Mouse (Mus musculus) gastrocnemius, postnatal 4 days (tissue): ENCODE measurements around the gene Rspo3. TPM values are rescaled to one million over a fixed set of nuclear protein-coding genes. Genes with fewer than 3 reads are reported as not detected.

Source experiments
- DNase-seq, 2 experiments: peaks; one replicate each; pipeline ENCODE4 v3.0.0; 2021 to 2022; ENCODE audit warnings: low spot score in 2 of 2, mixed read lengths in 2 of 2
- long read RNA-seq, 2 experiments: library from polyadenylated mRNA; stranded (forward); transcript quantifications; one replicate each; pipeline ENCODE4 v2.0.0; 2021
- total RNA-seq, 2 experiments: library from RNA; stranded (reverse); gene quantifications; 2 replicates each; pipeline ENCODE4 v1.2.3; 2021

Gene Rspo3
- 1 to 10 TPM; 6.1 to 7.0 TPM for total RNA-seq
- long read RNA-seq, experiment 1, transcript Rspo3-201 (5 exons, 3,085 nt) = major isoform, 8 of 10 reads
- long read RNA-seq, experiment 1, partial matches to known transcripts = 0 of 10 reads
- long read RNA-seq, experiment 1, other reads (novel, unspliced or antisense) = 2 of 10 reads
- long read RNA-seq, experiment 2, transcript Rspo3-201 (5 exons, 3,085 nt) = major isoform, 12 of 16 reads
- long read RNA-seq, experiment 2, partial matches to known transcripts = 0 of 16 reads
- long read RNA-seq, experiment 2, other reads (novel, unspliced or antisense) = 4 of 16 reads

DNA sequence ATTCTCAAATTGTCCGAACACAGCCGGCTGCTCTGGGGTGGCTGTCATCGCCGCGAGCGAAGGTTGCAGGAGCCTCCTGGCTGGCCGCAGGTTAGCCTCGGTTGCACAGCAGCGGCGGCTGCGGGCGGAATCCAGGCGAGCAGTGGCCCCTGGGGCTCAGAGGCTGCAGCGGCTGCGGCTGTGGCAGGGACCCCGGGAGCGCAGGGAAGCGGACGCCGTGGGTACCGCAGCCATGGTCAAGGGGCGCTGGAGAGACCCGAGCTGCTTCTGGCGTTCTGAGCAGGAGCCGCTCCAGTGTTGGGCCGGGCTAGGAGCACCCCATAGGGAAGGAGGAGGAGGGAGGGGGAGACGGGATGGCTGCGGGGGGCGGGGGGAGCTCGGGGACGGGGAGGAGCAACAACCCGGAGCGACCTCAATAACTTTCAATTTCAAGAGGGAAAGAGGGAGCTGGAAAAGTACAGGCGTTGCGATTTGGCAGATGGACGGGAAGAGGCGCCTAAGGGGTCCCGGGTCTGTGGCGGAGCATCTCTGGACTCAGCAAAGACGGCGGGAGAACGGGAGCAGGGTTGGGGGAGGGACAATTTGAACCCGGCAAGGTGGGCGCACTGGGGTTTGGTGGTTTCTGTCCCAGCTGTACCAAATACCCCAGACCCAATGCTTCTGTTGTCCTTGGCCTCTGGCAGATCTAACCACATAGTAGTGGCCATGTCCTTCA, at the start of gene Rspo3:
Rspo3 (minus strand) TSS at position 322 of the 715 bp plus-strand sequence.
- DNase-seq = peak; percentile 28 to 31

DNA sequence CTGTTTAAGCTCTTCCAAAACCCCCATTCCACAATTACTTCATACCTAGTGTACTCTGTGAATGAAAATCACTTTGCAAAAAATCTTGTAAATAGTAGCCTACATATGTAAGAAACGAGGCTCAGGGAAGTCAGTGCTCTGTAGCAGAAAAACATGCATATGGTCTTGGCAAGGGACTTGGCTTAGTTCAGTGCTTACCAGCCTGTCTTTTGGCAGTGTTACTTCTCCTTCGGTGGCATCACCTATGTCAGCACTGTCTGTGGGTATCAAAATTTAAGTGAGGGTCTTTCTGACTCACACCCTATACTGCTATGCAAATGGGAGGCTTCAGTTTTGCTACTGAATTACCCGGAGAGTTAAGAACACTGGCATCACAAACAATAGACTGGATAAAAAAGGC, 46.3 kb upstream of the Rspo3 start:
- no peak for DNase-seq

DNA sequence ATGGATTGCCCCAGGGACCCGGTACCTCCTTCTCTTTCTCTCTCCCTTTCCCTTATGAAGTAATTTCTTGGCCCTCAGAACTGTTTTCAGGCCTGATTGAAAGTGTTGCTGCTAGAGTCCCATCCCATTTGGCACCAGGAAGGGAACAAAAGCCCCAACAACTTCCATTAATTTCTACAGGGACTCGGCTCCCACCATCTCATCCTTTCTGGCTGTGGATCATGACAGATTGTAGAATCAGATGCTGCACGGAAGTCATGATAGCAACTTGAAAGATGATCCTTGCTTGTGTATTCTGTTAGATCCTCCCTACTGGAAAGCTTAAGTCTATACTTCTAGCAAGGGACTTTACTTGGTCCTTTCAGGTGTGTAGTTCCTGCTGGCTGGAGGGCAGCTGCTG, 45.8 kb upstream of the Rspo3 start:
- DNase-seq = no peak

DNA sequence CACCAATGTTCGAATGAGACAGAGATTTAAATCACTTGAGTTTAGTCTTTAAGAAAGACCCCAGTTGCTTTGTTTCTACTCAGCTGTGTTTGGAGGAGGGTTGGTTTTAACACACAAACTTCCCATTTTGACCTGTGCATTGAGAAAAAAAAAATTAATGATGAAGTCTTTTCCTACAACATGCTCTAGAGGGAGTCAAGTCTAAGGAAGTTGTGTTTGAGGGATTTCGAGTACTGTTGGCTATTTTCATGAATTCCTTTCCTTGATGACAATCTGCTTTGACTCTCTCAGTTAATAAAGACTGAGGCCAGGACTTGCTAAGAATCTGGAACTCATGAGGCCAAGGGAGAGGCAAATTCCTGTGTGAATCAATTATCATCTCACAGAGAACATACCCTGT, 20.3 kb upstream of the Rspo3 start:
- DNase-seq = no peak

DNA sequence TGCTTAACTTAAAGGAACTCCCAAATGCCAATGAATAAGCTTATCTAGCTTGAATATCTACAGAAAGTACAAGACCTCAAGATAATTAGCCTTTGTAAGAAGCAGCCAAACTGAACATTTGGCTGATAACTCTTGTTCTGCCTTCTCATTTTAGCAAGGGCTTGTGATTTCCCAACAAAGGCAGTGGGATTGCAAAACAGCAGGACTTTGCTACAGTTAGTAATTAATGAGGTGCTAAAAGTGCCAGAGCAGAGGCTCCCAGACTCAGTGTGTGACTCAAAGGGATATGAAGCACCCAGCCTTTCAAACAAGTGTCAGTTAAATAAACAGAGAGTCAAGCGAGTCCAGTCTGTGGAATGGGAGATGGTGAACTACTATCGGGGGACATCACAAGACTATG, 18.7 kb upstream of the Rspo3 start:
- no peak for DNase-seq

DNA sequence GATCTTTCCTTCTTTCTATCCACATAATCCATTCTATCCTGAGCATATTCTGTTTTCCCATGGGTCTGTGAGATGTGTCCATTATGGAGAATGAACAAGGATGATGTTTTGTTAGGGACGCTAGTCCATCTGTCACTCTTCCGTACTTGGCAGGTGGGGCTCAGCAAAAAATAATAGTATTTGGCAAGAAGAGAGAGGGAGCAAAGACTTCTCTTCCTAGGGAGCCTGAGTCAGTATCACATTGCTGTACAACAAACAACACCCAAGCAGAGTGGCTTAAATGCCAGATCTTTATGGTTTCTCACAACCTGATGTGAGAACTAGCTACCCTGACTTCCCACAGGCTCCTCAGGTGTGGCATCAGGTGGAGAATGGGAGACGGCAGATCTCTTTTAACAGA, 7.3 kb upstream of the Rspo3 start:
- no peak for DNase-seq

DNA sequence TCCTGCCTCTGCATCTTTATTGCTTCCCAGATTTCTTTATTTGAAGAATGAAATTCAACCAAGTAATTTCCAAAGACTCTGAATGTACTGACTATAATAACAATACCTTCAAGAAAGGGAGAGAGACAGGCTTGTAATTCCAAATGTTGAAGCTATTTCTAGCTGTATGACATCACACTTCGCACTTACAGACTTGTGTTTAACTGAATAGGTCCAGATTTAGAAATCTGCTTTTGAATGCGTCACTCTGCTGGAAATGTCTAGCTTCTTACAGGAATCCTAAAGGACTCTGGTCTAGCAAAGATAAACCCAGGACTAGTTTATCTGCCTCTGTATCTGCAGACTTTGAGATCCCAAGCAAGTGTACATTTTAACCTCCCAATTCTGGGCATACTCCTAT, 3.8 kb upstream of the Rspo3 start:
- no peak for DNase-seq

DNA sequence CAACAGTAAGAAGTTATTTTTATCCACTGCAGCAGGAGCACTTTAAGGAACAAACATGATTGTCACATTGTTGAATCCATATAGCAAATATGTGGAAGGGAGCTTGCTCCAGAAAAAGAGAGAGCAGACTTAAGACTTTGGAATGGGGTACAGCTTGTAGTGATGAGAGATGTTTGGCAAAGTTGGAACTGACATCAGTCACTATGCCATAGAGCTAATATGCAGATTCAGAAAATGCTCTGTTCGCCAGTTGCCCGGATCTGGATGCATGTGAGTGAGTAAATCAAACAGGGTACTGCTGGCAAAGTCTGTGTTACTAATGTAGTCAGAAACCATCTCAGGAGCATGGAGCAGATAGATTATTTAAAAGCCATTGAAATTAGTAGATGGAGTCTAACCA, 3.1 kb upstream of the Rspo3 start:
- no peak for DNase-seq

DNA sequence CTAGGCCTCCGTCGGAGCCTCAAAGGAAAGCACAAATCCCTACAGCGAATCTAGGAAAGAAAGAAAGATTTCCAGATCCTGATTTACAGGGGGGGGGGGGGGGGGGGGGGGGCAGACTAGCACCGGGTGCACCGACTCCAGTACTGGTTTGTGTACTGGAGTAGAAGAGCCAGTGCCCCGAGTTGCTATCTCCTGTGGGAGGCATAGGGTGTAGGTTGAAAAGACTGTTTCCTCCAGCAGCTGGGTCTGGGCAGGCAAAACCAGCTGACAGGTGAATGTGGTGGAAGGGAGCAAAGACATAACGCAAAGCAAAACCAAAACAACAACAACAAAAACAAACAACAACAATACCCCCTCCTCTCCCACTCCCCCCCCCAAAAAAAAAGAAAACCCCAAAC, 838 bp downstream of the Rspo3 start:
- no peak for DNase-seq

DNA sequence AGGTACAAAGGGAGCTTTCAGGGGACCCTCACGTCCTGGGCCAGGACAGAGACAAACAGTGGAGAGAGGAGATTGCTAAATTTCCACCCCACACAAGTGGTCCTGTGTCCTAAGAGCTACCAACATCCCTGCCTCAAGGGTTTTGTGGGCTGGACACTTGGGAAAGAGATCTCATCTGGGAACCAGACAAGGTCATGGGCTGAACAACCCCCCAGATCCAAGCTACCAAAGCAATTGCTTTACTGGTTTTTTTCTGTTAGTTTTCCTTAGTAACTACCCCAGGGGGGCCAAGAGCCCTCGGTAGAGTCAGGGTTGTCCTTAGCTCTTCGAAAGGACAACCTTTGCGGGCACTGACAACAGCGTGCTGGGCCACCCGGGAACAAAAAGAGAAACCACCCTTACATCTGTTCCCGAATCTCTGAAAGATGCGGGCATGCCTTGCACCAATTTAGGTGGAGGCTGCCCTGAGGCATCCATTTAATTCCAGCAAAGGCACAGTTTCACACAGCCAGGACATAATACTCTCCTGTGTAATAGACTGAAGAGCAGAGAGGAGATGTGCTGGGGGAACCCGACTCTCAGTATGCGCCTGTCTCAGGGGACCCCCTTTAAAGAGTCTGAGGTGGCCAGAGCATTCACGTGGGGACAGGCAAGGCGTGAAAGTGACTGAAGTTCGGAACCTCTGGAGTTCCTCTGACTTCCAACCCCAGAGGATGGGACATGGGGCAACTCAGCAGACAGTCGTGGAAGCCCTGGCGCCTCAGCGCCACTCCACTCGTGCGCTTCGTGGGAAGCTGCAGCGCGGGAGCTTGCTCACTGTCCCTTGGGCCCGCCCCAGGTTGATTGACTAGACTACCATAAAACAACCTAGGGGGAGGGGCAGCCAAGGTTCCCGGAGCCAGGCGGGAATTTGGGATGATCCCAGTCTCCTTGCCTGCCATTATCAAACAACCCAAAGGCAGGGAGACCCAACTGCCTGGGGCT, 1.5 kb downstream of the Rspo3 start:
- DNase-seq = peak in 1 of 2 experiments; percentile 14

DNA sequence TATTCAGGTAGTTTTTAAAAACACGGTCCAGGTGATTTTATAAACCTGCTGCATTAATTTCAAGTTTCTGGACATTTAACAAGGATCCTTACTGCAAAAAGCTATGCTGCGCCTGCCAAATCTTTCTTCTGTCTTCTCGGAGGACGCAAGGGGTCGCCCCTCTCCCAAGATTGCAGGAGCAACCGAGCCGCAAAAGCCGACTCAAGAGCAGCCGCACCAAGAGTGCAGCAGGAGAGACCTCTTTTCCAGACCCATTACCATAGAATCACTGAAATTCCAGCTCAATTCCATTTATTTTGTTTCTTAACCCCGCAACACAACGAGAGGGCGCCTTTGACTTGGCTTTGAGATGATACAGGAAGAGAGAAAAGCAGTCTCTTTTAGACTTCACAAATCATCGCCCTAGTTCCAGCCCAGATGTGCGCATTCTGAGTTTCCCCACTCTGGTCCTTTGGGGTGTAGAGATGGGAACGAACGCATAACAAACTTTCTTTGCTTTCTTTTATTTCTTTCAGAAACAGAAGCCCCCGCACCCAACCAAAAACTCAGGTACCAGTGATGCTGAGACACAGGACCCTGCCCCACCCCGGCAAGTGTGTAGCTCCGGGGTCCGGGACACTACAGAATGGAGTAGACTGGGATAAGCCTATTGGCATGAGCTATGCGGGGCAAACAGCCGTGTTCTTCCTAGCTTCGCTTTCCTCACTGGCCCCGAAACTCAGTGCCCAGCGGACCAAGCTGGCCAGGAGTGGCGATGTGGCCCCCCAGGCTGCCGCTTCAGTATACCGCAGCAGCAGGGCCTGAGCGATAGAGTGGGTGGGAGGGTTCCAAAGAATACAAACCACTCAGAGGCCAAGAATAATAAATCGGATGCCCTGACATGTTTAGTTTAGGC, 2.6 kb downstream of the Rspo3 start:
- DNase-seq = peak; percentile 53 to 77

DNA sequence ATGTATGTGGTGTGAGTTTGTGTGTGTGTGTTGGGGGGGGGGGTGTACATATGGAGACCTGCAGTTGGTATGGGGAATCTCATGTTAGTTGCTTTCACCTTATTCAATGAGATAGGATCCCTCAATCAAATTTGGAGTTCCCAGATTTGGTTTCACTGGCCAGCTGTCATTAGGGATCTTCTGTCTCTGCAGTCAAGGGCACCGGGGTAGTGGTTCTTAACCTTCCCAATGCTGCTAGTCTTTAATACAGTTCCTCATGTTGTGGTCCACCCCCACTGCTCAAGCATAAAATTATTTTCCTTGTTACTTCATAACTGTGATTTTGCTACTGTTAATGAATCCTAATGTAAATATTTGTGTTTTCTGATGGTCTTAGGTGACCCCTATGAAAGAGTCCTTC, 22.1 kb downstream of the Rspo3 start:
- DNase-seq = no peak

DNA sequence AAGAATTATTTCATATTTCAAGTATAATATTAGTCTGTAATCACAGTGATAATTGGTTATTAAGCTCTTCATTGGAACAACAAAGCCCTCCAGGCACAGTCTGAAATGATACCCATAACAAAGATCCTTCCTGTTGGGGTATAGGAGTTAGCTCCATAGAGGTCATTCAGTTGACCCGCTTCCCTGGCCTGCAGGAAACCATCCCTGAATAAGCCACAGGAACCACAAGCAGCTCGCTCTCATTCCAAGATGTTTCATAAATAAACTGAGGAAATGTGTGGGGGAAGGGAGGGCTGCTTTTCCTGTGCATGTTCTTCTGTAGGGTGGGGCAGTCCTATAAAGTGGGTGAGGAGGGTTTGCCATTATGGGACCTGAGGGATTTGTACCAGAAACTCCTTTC, 27.5 kb downstream of the Rspo3 start:
- no peak for DNase-seq

DNA sequence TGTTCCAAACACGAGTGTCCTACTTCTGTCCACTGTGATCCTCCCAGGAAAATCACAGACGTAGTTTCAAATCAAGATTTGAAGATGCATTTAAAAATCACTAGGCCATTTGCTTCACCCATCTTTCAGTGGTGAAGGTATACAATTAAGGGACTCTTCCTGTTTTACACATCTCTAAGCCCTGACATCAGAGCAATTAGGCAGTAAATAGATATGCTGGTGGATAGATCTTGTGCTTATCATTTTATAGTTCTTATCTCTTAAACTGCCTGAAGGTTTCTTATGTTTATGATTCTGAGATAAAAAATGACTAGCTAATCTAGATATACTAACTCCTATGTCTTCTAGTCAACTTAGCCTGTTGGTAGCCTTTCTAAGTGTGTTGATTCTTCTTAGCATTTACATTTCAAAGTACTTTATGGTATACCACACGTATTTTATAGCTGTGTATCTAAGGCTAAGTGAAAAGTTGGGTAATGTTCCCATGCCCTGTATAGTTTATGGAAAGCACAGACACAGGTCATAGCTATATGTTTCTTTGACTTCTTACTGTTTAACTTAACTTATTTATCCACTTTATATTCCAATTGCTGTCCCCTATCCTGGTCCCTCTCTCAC, 38.4 kb downstream of the Rspo3 start:
- no peak for DNase-seq

DNA sequence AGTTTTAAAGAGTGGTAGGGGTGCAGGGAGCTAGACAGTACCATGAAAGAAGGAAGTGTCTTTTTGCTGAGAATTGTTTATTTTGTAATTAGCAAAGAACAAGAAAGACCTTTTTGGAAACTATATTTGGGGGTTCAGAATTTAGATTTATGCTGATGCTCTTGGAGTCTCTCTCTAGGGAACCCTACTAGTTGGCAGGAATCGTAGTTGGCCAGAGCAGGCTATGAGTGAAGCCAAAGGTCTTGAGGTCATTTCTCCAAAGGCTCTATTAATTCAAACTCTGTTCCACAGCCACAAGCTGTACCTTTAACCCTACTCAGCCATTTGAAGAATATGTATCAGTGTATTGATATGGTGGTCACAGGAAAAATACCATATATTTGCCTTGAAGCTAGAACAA, 41.7 kb downstream of the Rspo3 start:
- DNase-seq = peak in 1 of 2 experiments; percentile 9

DNA sequence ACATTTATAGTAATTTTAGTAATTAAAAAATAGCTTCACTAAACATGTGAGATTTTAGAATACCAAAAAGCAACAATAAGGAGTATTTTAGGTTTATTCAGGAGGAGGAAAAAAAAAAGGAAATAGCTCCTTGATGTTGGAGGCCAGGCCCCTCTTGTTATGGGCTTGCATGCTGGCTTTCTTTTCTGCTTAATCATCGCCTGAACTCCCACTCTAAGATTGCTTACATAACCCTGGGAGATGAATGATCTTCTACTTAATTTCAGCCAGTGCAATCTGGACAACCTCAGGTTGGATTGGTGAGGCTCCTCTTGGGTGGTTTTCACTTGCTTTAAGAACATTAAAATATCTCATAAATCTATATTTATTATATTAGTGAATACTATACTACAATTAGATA, 54.7 kb downstream of the Rspo3 start:
- no peak for DNase-seq

DNA sequence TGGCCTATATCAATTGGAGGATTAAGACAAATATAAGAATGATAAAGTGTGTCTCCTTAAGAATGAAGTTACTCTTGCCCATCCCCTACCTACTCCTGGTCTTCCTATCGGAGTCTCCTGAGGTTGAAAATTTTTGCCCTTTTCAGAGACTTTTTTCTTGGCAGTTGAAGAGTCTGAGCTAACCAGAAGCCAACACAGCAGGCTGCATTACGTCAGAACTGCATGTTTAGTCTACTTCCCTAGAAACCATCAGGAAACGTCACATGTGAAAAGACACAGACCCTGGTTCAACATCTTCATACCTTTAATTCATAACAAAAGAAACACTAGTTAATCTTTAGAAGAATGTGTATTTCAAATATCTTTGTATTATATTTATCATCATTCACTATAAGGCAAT, 56.3 kb downstream of the Rspo3 start:
- no peak for DNase-seq

DNA sequence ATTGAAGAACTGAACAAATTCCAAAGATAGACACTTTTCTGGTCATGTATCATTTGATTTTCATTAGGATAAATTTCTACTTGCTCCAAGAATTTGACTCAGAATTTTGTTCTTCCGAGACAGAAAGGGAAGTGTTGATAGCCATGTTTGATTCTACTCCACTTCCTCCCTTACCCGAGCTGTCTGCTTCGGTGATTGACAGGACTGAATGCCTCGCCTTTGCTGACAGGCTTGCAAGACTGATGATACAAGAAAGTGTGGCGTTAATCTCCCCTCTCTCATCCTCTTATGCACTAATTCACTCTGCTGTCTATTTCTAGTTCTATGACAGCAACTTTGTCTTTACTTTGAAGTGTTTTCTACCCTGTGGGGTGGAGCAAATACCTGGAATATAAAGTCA, 65.2 kb downstream of the Rspo3 start:
- DNase-seq = no peak

DNA sequence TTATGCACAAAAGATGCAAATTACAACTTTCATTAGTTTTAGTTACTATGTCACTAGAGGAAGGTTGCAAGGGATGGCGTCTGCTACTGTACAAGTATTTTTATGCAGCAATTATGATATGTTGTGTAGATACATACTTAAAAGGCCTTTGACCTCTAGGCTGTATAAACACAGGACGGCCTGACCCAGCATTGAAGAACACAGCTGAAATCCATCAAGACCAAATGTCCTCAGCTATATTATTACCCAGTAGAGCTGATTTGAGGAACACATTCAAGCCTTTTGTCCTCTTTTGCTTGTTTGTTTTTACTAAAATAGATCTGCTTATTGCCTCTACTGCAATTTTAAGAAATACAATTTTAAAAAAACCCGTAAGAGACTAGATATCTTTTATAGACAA, 75.6 kb downstream of the Rspo3 start:
- no peak for DNase-seq

DNA sequence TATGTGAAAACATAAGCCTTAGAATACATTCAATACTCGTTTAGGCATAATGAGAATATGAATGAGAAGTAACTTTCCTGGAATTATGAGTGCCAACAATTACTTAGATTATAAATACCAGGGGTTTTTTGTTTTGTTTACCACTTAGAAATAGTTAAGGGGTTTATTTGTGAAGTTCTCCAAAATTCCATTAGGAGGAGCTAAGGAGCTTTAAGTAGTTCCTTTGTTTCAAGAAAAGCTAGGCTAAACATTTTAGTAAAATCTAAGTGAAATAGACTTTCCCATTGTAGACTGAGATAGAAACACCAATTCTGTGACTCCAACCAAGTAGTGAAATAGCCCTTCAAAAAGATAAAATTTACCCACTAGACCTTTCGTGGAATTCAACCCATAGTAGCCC, 76.0 kb downstream of the Rspo3 start:
- DNase-seq = no peak
